Mouse (Mus musculus) adrenal gland (tissue): ENCODE measurements around the gene Veph1.

Source experiments
- intact Hi-C: fragments of 180-260 bp; cut with DNase I; formaldehyde crosslinking; loops from one replicate; pipeline ENCODE4 v1.15.1; 2025

Gene Veph1

GRCm38 (mm10) chr3:66033346-66033745 is 263.3 kb downstream of the Veph1 start:
- intact Hi-C loops, result no loop called here

GRCm38 (mm10) chr3:66025454-66025853 is 271.2 kb downstream of the Veph1 start:
- intact Hi-C loops, result no loop called here

GRCm38 (mm10) chr3:66024220-66024792 is 272.3 kb downstream of the Veph1 start:
- intact Hi-C loops, result no loop called here

GRCm38 (mm10) chr3:66019171-66019570 is 277.5 kb downstream of the Veph1 start:
- intact Hi-C loops, result no loop called here

GRCm38 (mm10) chr3:66007632-66008401 is 288.8 kb downstream of the Veph1 start:
- intact Hi-C loops, result loop anchor here (5.0 kb wide), 1 partner anchor 229 kb away; no protein-coding TSS in a partner anchor

- intact Hi-C loops, result loop anchor here (5.0 kb wide), 2 partner anchors 232 to 257 kb away; no protein-coding TSS in a partner anchor
These were observed 291.6 kb downstream of the Veph1 start for GRCm38 (mm10) chr3:66004989-66005388.

- intact Hi-C loops, result loop anchor here (5.0 kb wide), 1 partner anchor 258 kb away; no protein-coding TSS in a partner anchor
These were observed 292.3 kb downstream of the Veph1 start for GRCm38 (mm10) chr3:66004220-66004951.
